ENCODE assay signal across 12 mouse cellular contexts in genomic region chr1:135466935-135467334, GRCm38 (mm10). TPM values are rescaled to one million over a fixed set of nuclear protein-coding genes. Genes with fewer than 3 reads are reported as not detected.
DNase-seq lines count a peak whose midpoint lies in the region; ATAC-seq and TF ChIP-seq lines count a peak whose summit lies in the region.
"Had no signal": no experiment of that assay in that cellular context is flagged by ENCODE, and none has a peak within 500 bp of the region (broad histone marks: within the 10 kb centered on the region; RNA-seq: fewer than 3 reads in every experiment).

No protein-coding gene starts in this region.

- no peak for TF ChIP-seq EP300 in heart, adult 2 months (IDR thresholded peaks at IDR 0.05; ENCODE audit: insufficient read depth, low read depth, low read length)
- 0 out of 4 replicates have a peak, but pooled peaks of 1 of the 2 experiments have one; percentile 8 for TF ChIP-seq EP300 in MEL (IDR thresholded peaks at IDR 0.05; ENCODE audit: low read depth in 1 of 2, low read length in 2 of 2)

- peak overlapping the region; percentile 17; the same call in 1 of the 2 replicates for H3K27ac ChIP-seq in heart, adult 2 months
- no peak overlapping the region for H3K27ac ChIP-seq in MEL (ENCODE audit: control insufficient read depth, low read depth, low read length)
- H3K27ac ChIP-seq: embryonic facial prominence, embryonic 10.5 days; hindbrain, embryonic 10.5 days; left cerebral cortex, adult 2 months had no signal

- H3K4me1 ChIP-seq in heart, adult 2 months (ENCODE audit: control insufficient read depth, insufficient read depth, low read length): peaks cover 4% of the 10 kb centered on the region
- peaks cover 0 to 11% of the 10 kb centered on the region in 2 experiments; a peak in 2 of 4 replicates for H3K4me1 ChIP-seq in MEL (ENCODE audit: control insufficient read depth in 1 of 2, insufficient read depth in 2 of 2, low read length in 2 of 2)
- H3K4me1 ChIP-seq: hindbrain, embryonic 10.5 days had no signal

- TF ChIP-seq POLR2A in heart, adult 2 months (IDR thresholded peaks at IDR 0.05; ENCODE audit: insufficient read depth, low read depth, low read length): no peak
- TF ChIP-seq POLR2A in MEL (IDR thresholded peaks at IDR 0.05; ENCODE audit: control insufficient read depth in 1 of 2, insufficient read depth in 1 of 2, low read depth in 1 of 2, low read length in 2 of 2, poor library complexity in 1 of 2): no peak

- H3K27me3 ChIP-seq in heart, adult 2 months (ENCODE audit: control insufficient read depth, insufficient read depth, low read length): no peaks in the 10 kb centered on the region
- H3K27me3 ChIP-seq in MEL (ENCODE audit: control insufficient read depth in 1 of 2, insufficient read depth in 2 of 2, low read length in 2 of 2): no peaks in the 10 kb centered on the region

- WGBS in heart, adult 2 months: 41% methylated on average over 3 of the region's 3 CpGs

- no peak overlapping the region for H3K4me3 ChIP-seq in heart, adult 2 months
- peak overlapping the region in 1 of 2 experiments; percentile 2; a peak in 1 of 4 replicates for H3K4me3 ChIP-seq in MEL (ENCODE audit: control insufficient read depth in 1 of 2, insufficient read depth in 1 of 2, low read depth in 2 of 2, low read length in 2 of 2)
- H3K4me3 ChIP-seq: embryonic facial prominence, embryonic 10.5 days; hindbrain, embryonic 10.5 days; left cerebral cortex, adult 2 months had no signal

- no peak for TF ChIP-seq CTCF in heart, adult 2 months (IDR thresholded peaks at IDR 0.05)
- no peak for TF ChIP-seq CTCF in MEL (IDR thresholded peaks at IDR 0.05 in 2 of 3, conservative IDR thresholded peaks at IDR 0.05 in 1 of 3; ENCODE audit: control insufficient read depth in 1 of 3, insufficient read depth in 1 of 3, low read depth in 2 of 3, low read length in 3 of 3, poor library complexity in 1 of 3, severe bottlenecking in 1 of 3)

- TF ChIP-seq RAD21 in MEL (IDR thresholded peaks at IDR 0.05; ENCODE audit: low read depth, low read length): no peak

- no peaks in the 10 kb centered on the region for H3K36me3 ChIP-seq in heart, adult 2 months (ENCODE audit: control insufficient read depth, insufficient read depth, low read length)
- peaks cover 0 to 3% of the 10 kb centered on the region in 2 experiments; a peak in 1 of 4 replicates for H3K36me3 ChIP-seq in MEL (ENCODE audit: control insufficient read depth in 1 of 2, insufficient read depth in 2 of 2, low read length in 2 of 2)

- ATAC-seq in megakaryocyte, adult 5-6 weeks (ENCODE audit: poor library complexity, severe bottlenecking): peak; percentile 75

- H3K79me2 ChIP-seq in heart, adult 2 months (replicated peaks; ENCODE audit: control insufficient read depth, insufficient read depth, low read length): no peaks in the 10 kb centered on the region
- H3K79me2 ChIP-seq in MEL (ENCODE audit: control insufficient read depth, insufficient read depth, low read length, poor library complexity): no peaks in the 10 kb centered on the region

- intact Hi-C loops in heart, adult 2 months (cut with DNase I): no loop called here

- DNase-seq in heart, adult 2 months: peak in 1 of 2 experiments; percentile 63
- no peak for DNase-seq in heart, postnatal 4 days
- peak; percentile 82 for DNase-seq in MEL (ENCODE audit: low read depth, low spot score)
- peak; percentile 53 for DNase-seq in c-Kit-positive CD71-positive TER-119-positive erythroid progenitor cells, embryonic 14.5 days (ENCODE audit: low spot score)
- DNase-seq in embryo, embryonic 10 days (ENCODE audit: low spot score): no peak
- DNase-seq in cerebellum, adult 9-11 months: no peak
- no peak for DNase-seq in thymus, postnatal 4 days
- DNase-seq: lung, adult 2 months had no signal

- no peaks in the 10 kb centered on the region for H3K9me3 ChIP-seq in MEL (replicated peaks; ENCODE audit: insufficient read depth, low read length)
- H3K9me3 ChIP-seq: embryonic facial prominence, embryonic 10.5 days; hindbrain, embryonic 10.5 days had no signal

- no peak overlapping the region for H3K9ac ChIP-seq in heart, adult 2 months (ENCODE audit: low read depth, low read length)
- H3K9ac ChIP-seq in MEL (ENCODE audit: control insufficient read depth, low read depth, low read length, poor library complexity, severe bottlenecking): no peak overlapping the region

TF ChIP-seq in MEL, 35 proteins besides CTCF, POLR2A, EP300 and RAD21:
- TF ChIP-seq USF1 (IDR thresholded peaks at IDR 0.05; ENCODE audit: low read depth, low read length) (no peak), TBP (IDR thresholded peaks at IDR 0.05; ENCODE audit: low read depth, low read length) (peak; percentile 53; the same call in 1 of the 2 replicates)
TF ChIP-seq in MEL: peak in this region for 1.

RNA-seq across cellular contexts. Expression of gene Ipo9, which starts 36.6 kb away (rescaled TPM):
- 10 to 100 TPM; 31.9 to 35.3 TPM for total RNA-seq in heart, adult 2 months (2021)
- polyA plus RNA-seq in heart, adult 2 months (2012; rRNA removed): 40.8 and 64.6 TPM in 2 replicates
- total RNA-seq in heart, postnatal 4 days (2021): 100 to 1,000 TPM in 1 of 2 experiments, 10 to 100 TPM in 1; 95.5 to 116 TPM
- total RNA-seq in MEL (2012; rRNA removed): 27.4 and 29.2 TPM in 2 replicates
- 10 to 100 TPM in 1 of 2 experiments, not detected in 1; 56.2 TPM for polyA plus RNA-seq in MEL (2012; ENCODE audit: insufficient read depth in 1 of 2, insufficient read length in 2 of 2, low read depth in 1 of 2, low replicate concordance in 2 of 2, missing spikeins in 1 of 2)
- 33.6 and 47.9 TPM in 2 replicates for total RNA-seq in megakaryocyte, adult 5-6 weeks (2015)
- 28.6 and 29.2 TPM in 2 replicates for total RNA-seq in megakaryocyte, adult 5-6 weeks (2017)

Comparison
In these comparisons a context has a peak if more than half of its experiments do, and no peak if none do; other contexts are left out.
1. DNase-seq: peak in MEL (single experiment) and c-Kit-positive CD71-positive TER-119-positive erythroid progenitor cells, embryonic 14.5 days (single experiment); none in heart, postnatal 4 days (single experiment), embryo, embryonic 10 days (single experiment), cerebellum, adult 9-11 months (single experiment) and thymus, postnatal 4 days (single experiment).